10 mouse cellular contexts compared by ENCODE assay signal in genomic region chr15:77823196-77823595, GRCm38 (mm10). TPM values are rescaled to one million over a fixed set of nuclear protein-coding genes. Genes with fewer than 3 reads are reported as not detected.
DNase-seq lines count a peak whose midpoint lies in the region; ATAC-seq and TF ChIP-seq lines count a peak whose summit lies in the region.
"Had no signal": no experiment of that assay in that cellular context is flagged by ENCODE, and none has a peak within 500 bp of the region (broad histone marks: within the 10 kb centered on the region; RNA-seq: fewer than 3 reads in every experiment).

No protein-coding gene starts in this region.

- no peak for DNase-seq in hindbrain, embryonic 10.5 days (ENCODE audit: low spot score)
- DNase-seq in liver, postnatal 0 days, result no peak
- DNase-seq in layer of hippocampus, postnatal 14 days (ENCODE audit: low spot score in 2 of 2), result no peak
- DNase-seq in embryo, embryonic 10 days (ENCODE audit: low spot score), result no peak
- DNase-seq in left cerebral cortex, adult 2 months (ENCODE audit: extremely low spot score in 1 of 2, low spot score in 2 of 2), result no peak
- DNase-seq: cerebellum, adult 18-20 months; spleen, adult 18-20 months had no signal

- no peaks in the 10 kb centered on the region for H3K27me3 ChIP-seq in hindbrain, embryonic 10.5 days (ENCODE audit: insufficient read depth, poor library complexity, severe bottlenecking)
- no peaks in the 10 kb centered on the region for H3K27me3 ChIP-seq in hindbrain, embryonic 13.5 days
- H3K27me3 ChIP-seq in liver, postnatal 0 days (ENCODE audit: insufficient read depth, low read length), result no peaks in the 10 kb centered on the region

- WGBS in hindbrain, embryonic 10.5 days, result 75% methylated on average over 6 of the region's 6 CpGs
- WGBS in hindbrain, embryonic 13.5 days, result 82% methylated on average over 6 of the region's 6 CpGs
- WGBS in liver, postnatal 0 days (ENCODE audit: insufficient replicate concordance), result 33% methylated on average over 6 of the region's 6 CpGs

- TF ChIP-seq POLR2A in bone marrow macrophage, adult 2 months (IDR thresholded peaks at IDR 0.05; ENCODE audit: borderline replicate concordance, low read depth, low read length), result no peak

- H3K4me3 ChIP-seq in hindbrain, embryonic 10.5 days, result no peak overlapping the region
- no peak overlapping the region for H3K4me3 ChIP-seq in hindbrain, embryonic 13.5 days
- no peak overlapping the region for H3K4me3 ChIP-seq in bone marrow macrophage, adult 2 months (ENCODE audit: insufficient read depth, low read length)
- H3K4me3 ChIP-seq in liver, postnatal 0 days (ENCODE audit: low read depth, low read length), result no peak overlapping the region
- H3K4me3 ChIP-seq in left cerebral cortex, adult 2 months, result no peak overlapping the region

- H3K4me2 ChIP-seq in hindbrain, embryonic 13.5 days, result no peak overlapping the region
- no peak overlapping the region for H3K4me2 ChIP-seq in liver, postnatal 0 days (ENCODE audit: low read depth, low read length)

- TF ChIP-seq CTCF in bone marrow macrophage, adult 2 months (IDR thresholded peaks at IDR 0.05; ENCODE audit: low read depth, low read length), result no peak
- no peak for TF ChIP-seq CTCF in liver, postnatal 0 days (IDR thresholded peaks at IDR 0.05; ENCODE audit: low read depth)
- no peak for TF ChIP-seq CTCF in left cerebral cortex, adult 2 months (IDR thresholded peaks at IDR 0.05)

- H3K4me1 ChIP-seq in hindbrain, embryonic 10.5 days (replicated peaks), result peaks cover 79% of the 10 kb centered on the region
- peaks cover 54% of the 10 kb centered on the region for H3K4me1 ChIP-seq in hindbrain, embryonic 13.5 days (replicated peaks)
- H3K4me1 ChIP-seq in bone marrow macrophage, adult 2 months (ENCODE audit: control insufficient read depth, insufficient read depth, low read length), result peaks cover 66% of the 10 kb centered on the region
- H3K4me1 ChIP-seq in liver, postnatal 0 days (ENCODE audit: insufficient read depth), result peaks cover 81% of the 10 kb centered on the region

- H3K9me3 ChIP-seq in hindbrain, embryonic 10.5 days, result no peaks in the 10 kb centered on the region
- H3K9me3 ChIP-seq in hindbrain, embryonic 13.5 days, result no peaks in the 10 kb centered on the region
- no peaks in the 10 kb centered on the region for H3K9me3 ChIP-seq in liver, postnatal 0 days (ENCODE audit: low read length)

- no peak overlapping the region for H3K9ac ChIP-seq in hindbrain, embryonic 13.5 days
- H3K9ac ChIP-seq in liver, postnatal 0 days (replicated peaks), result peak overlapping the region; percentile 40

- ATAC-seq in hindbrain, embryonic 13.5 days (ENCODE audit: low FRiP score), result no peak
- ATAC-seq in erythroblast, adult 5-6 weeks (replicated peaks; ENCODE audit: low FRiP score, poor library complexity, severe bottlenecking), result 0 out of 2 replicates have a peak, but pooled peaks have one; percentile 33
- no peak for ATAC-seq in liver, postnatal 0 days

- H3K27ac ChIP-seq in hindbrain, embryonic 10.5 days, result 0 out of 2 replicates have a peak overlapping the region, but pooled peaks have one; percentile 23
- no peak overlapping the region for H3K27ac ChIP-seq in hindbrain, embryonic 13.5 days
- H3K27ac ChIP-seq in bone marrow macrophage, adult 2 months (ENCODE audit: insufficient read depth, low read depth, low read length), result peak overlapping the region; percentile 13; the same call in 1 of the 2 replicates
- H3K27ac ChIP-seq in liver, postnatal 0 days (ENCODE audit: low read depth), result peak overlapping the region; percentile 85
- no peak overlapping the region for H3K27ac ChIP-seq in left cerebral cortex, adult 2 months

- intact Hi-C loops in left cerebral cortex, adult 2 months (cut with DNase I), result no loop called here

- TF ChIP-seq EP300 in liver, postnatal 0 days (IDR thresholded peaks at IDR 0.05; ENCODE audit: low read depth), result no peak

- H3K36me3 ChIP-seq in hindbrain, embryonic 10.5 days, result no peaks in the 10 kb centered on the region
- H3K36me3 ChIP-seq in hindbrain, embryonic 13.5 days, result no peaks in the 10 kb centered on the region
- peaks cover 22% of the 10 kb centered on the region for H3K36me3 ChIP-seq in liver, postnatal 0 days (replicated peaks; ENCODE audit: insufficient read depth, low read length)

RNA-seq across cellular contexts. Expression of gene Myh9, which starts 18.8 kb away (rescaled TPM):
- 32.7 and 38.4 TPM in 2 replicates for polyA plus RNA-seq in hindbrain, embryonic 10.5 days (2016; fragmentation: Nextera tagmentation; extraction: Ambion mirVana)
- 14.5 and 14.9 TPM in 2 replicates for polyA plus RNA-seq in hindbrain, embryonic 13.5 days (2015; fragmentation: Nextera tagmentation; extraction: Ambion mirVana)
- polyA plus RNA-seq in bone marrow macrophage, adult 2 months (2012; ENCODE audit: insufficient read depth, insufficient read length, missing spikeins), result 170 and 194 TPM in 2 replicates
- total RNA-seq in erythroblast, adult 5-6 weeks (2015; ENCODE audit: low replicate concordance), result 105 and 110 TPM in 2 replicates
- 158 and 246 TPM in 2 replicates for total RNA-seq in erythroblast, adult 5-6 weeks (2017; ENCODE audit: low replicate concordance)
- polyA plus RNA-seq in liver, postnatal 0 days (2015; fragmentation: Nextera tagmentation; extraction: Ambion mirVana), result 17.7 and 22.4 TPM in 2 replicates
- total RNA-seq in layer of hippocampus, postnatal 14 days (2021), result 10 to 100 TPM; 80.9 to 86.7 TPM
- total RNA-seq in left cerebral cortex, adult 2 months (2021), result 10 to 100 TPM; 81.2 to 91.4 TPM

Comparison
In these comparisons a context has a peak if more than half of its experiments do, and no peak if none do; other contexts are left out.
1. H3K27ac ChIP-seq: peak in hindbrain, embryonic 10.5 days (single experiment), bone marrow macrophage, adult 2 months (single experiment) and liver, postnatal 0 days (single experiment); none in hindbrain, embryonic 13.5 days (single experiment) and left cerebral cortex, adult 2 months (single experiment).